Mouse (Mus musculus) forebrain, embryonic 11.5 days (tissue): ENCODE data around the gene Fcer2a. TPM values are rescaled to one million over a fixed set of nuclear protein-coding genes. Genes with fewer than 3 reads are reported as not detected.

Experiments used
- ATAC-seq: fragments of 200-750 bp; cut with Nextera tagmentation; replicated peaks from 2 replicates; pipeline ENCODE4 v1.8.0; 2017; ENCODE audit warnings: moderate TSS enrichment; ENCODE audit not compliant: low FRiP score
- DNase-seq: peaks from one replicate; pipeline ENCODE4 v3.0.0-alpha.2; 2017; ENCODE audit warnings: low spot score
- H3K27ac ChIP-seq: fragments of 300-500 bp; sonication (generic); 2 replicates; pipeline ENCODE4 v1.5.1; 2014; ENCODE audit warnings: low read depth, low read length
- H3K27me3 ChIP-seq: fragments of 300-500 bp; sonication (generic); 2 replicates; pipeline ENCODE4 v1.6.1; 2014; ENCODE audit warnings: mild to moderate bottlenecking, low read length, mixed read lengths; ENCODE audit not compliant: control insufficient read depth, insufficient read depth
- H3K36me3 ChIP-seq: fragments of 300-500 bp; sonication (generic); 2 replicates; pipeline ENCODE4 v1.6.1; 2014; ENCODE audit warnings: mild to moderate bottlenecking, low read length, moderate library complexity, mixed read lengths; ENCODE audit not compliant: control insufficient read depth, insufficient read depth
- H3K4me1 ChIP-seq: fragments of 300-500 bp; sonication (generic); replicated peaks from 2 replicates; pipeline ENCODE4 v1.6.1; 2014; ENCODE audit warnings: low read length, mixed read lengths; ENCODE audit not compliant: control insufficient read depth, insufficient read depth
- H3K4me2 ChIP-seq: fragments of 300-500 bp; sonication (generic); 2 replicates; pipeline ENCODE4 v1.6.1; 2014; ENCODE audit warnings: low read depth, mild to moderate bottlenecking, low read length, moderate library complexity, mixed read lengths; ENCODE audit not compliant: severe bottlenecking
- H3K4me3 ChIP-seq: fragments of 300-500 bp; sonication (generic); 2 replicates; pipeline ENCODE4 v1.5.1; 2014; ENCODE audit warnings: low read depth, low read length
- H3K9ac ChIP-seq: fragments of 300-500 bp; sonication (generic); 2 replicates; pipeline ENCODE4 v1.6.1; 2014; ENCODE audit warnings: low read length
- H3K9me3 ChIP-seq: fragments of 300-500 bp; sonication (generic); 2 replicates; pipeline ENCODE4 v1.6.1; 2016; ENCODE audit warnings: low read length, mixed read lengths; ENCODE audit not compliant: control insufficient read depth
- WGBS: fragments of 180-500 bp; shearing (Covaris S2); extraction: QIAGEN DNeasy Blood & Tissue Kit; methylation state at CpG from one replicate; pipeline ENCODE4 v1.1.7; 2014; 5-methylcytosine and 5-hydroxymethylcytosine counted together
- polyA plus RNA-seq: library from polyadenylated mRNA; unstranded; fragments of >200 nt; fragmentation: Nextera tagmentation; extraction: Ambion mirVana; gene quantifications from 2 replicates; pipeline ENCODE4 v1.2.1, GENCODE M21; 2014

Gene Fcer2a
- polyA plus RNA-seq, 1 experiment from 2014 or later = 0.24 TPM

DNA sequence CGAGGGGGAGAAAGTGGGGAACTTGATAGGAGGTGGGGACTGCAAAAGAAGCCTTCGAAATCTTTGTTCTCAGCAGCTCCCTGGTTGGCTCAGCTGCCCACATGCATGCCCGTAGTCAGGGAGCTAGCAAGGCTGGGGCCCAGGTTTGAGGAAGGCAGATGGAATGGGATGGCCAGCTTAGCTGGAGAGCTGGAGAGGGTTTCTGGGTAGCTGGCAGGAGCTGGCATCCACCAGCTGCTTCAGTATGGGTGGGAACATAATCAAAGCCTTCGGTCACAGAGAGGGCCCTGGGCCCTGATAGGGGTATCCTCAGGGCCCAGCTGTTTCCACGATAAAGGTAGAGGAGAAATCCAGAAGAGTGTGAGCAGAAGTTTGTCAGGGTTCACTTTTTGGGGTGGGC lies 11.5 kb downstream of the Fcer2a start:
- Histone ChIP-seq H3K36me3 (peaks cover 7% of the 10 kb centered on the region), H3K4me1 (peaks cover 3% of the 10 kb centered on the region; the same call in 1 of the 2 replicates), H3K9me3 (no peaks in the 10 kb centered on the region), H3K27me3 (no peaks in the 10 kb centered on the region), H3K9ac (no peak overlapping the region), H3K27ac (no peak overlapping the region), H3K4me3 (no peak overlapping the region), H3K4me2 (no peak overlapping the region)
- DNase-seq (no peak), ATAC-seq (no peak)
- WGBS = 87% methylated on average over 5 of the region's 5 CpGs

DNA sequence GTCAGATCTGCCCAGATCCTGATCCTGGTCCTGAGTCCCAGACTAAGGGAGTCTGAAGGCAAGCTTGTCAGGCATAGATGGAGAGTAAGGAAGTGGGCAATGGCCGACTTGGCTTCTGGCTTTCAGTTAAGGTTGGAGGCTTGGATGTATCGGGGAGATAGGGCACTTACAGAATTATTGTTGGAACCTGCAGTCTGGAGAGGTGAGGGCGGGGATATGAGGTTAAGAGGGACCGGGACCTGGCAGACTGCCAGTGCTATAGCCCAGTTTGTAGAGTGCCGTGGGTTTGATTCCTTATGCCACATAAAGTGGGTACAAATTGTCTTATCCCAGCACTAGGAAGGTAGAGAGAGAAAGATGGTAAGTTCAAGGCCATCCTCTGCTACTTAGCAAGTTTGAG lies 14.3 kb downstream of the Fcer2a start:
- Histone ChIP-seq H3K36me3 (peaks cover 7% of the 10 kb centered on the region), H3K4me2 (no peak overlapping the region), H3K9ac (no peak overlapping the region), H3K4me1 (peaks cover 3% of the 10 kb centered on the region; the same call in 1 of the 2 replicates), H3K27ac (no peak overlapping the region), H3K27me3 (no peaks in the 10 kb centered on the region), H3K9me3 (no peaks in the 10 kb centered on the region), H3K4me3 (no peak overlapping the region)
- 96% methylated on average over 5 of the region's 5 CpGs for WGBS
- DNase-seq (no peak), ATAC-seq (no peak)

DNA sequence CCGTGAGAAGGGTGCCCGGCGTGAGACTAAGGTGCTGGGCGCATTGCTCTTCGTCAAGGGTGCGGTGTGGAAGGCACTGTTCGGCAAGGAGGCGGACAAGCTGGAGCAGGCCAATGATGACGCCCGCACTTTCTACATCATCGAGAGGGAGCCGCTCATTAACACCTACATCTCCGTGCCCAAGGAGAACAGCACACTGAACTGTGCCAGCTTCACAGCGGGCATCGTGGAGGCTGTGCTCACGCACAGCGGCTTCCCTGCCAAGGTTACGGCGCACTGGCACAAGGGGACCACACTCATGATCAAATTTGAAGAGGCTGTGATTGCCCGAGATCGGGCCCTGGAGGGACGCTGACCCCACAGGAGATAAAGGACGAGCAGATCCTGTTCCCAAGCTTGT lies 14.7 kb downstream of the Fcer2a start:
- H3K4me3 ChIP-seq = no peak overlapping the region
- H3K9ac ChIP-seq = no peak overlapping the region
- no peak overlapping the region for H3K4me2 ChIP-seq
- no peak for ATAC-seq
- H3K9me3 ChIP-seq = no peaks in the 10 kb centered on the region
- H3K4me1 ChIP-seq = peaks cover 3% of the 10 kb centered on the region; the same call in 1 of the 2 replicates
- no peaks in the 10 kb centered on the region for H3K27me3 ChIP-seq
- WGBS = 94% methylated on average over 23 of the region's 23 CpGs
- DNase-seq = no peak
- H3K36me3 ChIP-seq = peaks cover 7% of the 10 kb centered on the region
- no peak overlapping the region for H3K27ac ChIP-seq

DNA sequence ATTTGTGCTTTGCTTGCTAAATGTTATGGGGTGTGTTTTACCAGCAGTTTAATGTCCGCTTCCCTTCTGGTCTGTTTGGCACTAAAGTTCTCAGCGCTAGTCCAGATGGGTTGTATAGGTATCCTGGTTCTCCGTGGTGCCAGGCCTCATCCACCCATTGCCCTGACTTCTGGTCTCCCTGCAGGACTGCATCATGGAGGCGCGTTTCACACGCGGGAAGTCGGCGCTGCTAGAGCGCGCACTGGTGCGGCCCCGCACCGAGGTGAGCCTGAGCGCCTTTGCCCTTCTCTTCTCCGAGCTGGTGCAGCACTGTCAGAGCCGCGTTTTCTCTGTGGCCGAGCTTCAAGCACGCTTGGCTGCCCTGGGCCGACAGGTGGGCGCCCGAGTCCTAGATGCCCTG lies 15.1 kb downstream of the Fcer2a start:
- Histone ChIP-seq H3K4me2 (no peak overlapping the region), H3K27me3 (no peaks in the 10 kb centered on the region), H3K9me3 (no peaks in the 10 kb centered on the region), H3K9ac (no peak overlapping the region), H3K4me3 (no peak overlapping the region), H3K4me1 (peaks cover 3% of the 10 kb centered on the region; the same call in 1 of the 2 replicates), H3K36me3 (peaks cover 7% of the 10 kb centered on the region), H3K27ac (no peak overlapping the region)
- ATAC-seq (no peak), DNase-seq (no peak)
- 98% methylated on average over 23 of the region's 23 CpGs for WGBS

DNA sequence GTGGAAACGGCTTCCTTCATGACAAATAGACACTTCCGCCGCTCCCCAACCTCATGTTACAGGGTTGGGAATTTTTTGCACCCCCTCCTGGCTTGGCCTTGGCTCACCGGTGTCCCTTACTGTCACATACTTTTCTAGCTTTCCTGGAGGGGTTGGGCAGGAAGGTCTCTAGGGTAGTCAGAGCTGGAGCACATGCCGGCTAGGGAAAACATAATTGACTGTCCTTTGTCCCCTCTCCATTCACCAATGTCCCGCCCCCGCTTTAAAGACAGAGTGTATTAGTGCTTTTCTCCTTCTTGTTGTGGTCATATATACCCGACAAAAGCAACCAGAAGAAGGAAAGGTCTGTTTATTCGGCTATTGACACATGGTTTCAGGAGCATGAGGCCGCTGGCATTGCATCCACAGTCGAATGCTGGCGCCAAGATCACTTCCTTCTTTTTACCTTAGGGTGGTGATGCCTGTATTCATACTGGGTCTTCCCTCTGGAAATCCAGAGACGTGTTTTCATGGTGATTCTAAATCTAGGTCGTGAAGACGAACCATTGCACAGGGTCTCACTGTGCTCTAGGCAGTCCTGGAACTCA lies 16.9 kb downstream of the Fcer2a start:
- 6% methylated on average over 15 of the region's 15 CpGs for WGBS
- ATAC-seq = peak; percentile 4; the same call in 1 of the 2 replicates

DNA sequence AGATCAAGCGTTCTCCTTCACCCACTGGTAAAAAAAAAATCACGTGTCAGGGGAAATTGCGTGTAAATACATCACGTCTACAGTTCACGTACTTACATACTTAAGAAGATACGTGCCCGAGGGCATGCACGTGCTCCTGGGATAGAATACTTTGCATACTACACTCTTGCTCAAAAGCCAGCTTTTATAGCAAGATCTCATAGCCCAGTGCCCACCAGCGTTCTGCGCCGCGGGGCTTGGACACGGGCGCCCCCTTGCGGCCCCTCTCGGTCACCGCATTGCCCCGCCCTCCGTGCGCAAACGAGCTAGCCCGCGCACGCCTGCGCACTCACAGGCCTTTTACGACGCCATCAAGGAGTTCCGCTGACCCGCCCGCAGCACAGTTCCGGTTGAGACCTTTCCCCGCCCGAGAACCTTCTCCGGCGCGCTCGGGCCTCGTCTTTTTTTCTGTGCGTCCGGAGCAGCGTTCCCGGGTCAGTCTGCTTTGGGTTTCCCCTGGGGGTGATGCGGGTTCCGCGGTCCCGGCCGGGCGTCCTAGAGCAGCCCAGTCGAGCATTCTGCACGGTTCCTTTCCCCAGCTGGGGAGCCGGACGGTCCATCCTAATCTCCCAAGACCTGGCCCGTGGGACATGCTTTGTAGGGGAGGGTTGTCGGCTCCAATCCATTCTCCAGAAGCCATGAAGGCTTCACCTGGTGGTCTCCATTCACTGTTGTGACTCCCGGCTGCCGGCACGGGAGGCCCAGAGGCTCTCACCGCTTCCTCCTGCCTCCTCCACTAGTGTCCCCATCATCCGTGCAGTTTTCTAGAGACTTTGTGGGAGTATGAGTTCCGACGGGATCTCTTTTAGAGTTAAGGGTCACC lies 17.6 kb downstream of the Fcer2a start, which contains the start of gene Trappc5:
Gene Trappc5 (plus strand): TSS at position 169 of the 862 bp plus-strand sequence.
- peak; percentile 82 for ATAC-seq
- WGBS = 1% methylated on average over 61 of the region's 61 CpGs
- Histone ChIP-seq H3K4me2 (peak within 1 kb of the TSS; percentile 80), H3K36me3 (peaks cover 7% of the 10 kb centered on the region), H3K27ac (peak within 1 kb of the TSS; percentile 84), H3K27me3 (no peaks in the 10 kb centered on the region), H3K4me3 (peak within 1 kb of the TSS; percentile 90), H3K9me3 (no peaks in the 10 kb centered on the region), H3K9ac (peak within 1 kb of the TSS; percentile 97), H3K4me1 (peaks cover 3% of the 10 kb centered on the region; the same call in 1 of the 2 replicates)
- DNase-seq = peak; percentile 96

More for the DNA sequence above, 16.9 kb downstream of the Fcer2a start:
- Histone ChIP-seq H3K4me3 (peak overlapping the region; percentile 90), H3K4me2 (peak overlapping the region; percentile 80), H3K36me3 (peaks cover 7% of the 10 kb centered on the region), H3K9me3 (no peaks in the 10 kb centered on the region), H3K9ac (peak overlapping the region; percentile 97), H3K27me3 (no peaks in the 10 kb centered on the region), H3K27ac (peak overlapping the region; percentile 84), H3K4me1 (peaks cover 3% of the 10 kb centered on the region; the same call in 1 of the 2 replicates)
- no peak for DNase-seq

DNA sequence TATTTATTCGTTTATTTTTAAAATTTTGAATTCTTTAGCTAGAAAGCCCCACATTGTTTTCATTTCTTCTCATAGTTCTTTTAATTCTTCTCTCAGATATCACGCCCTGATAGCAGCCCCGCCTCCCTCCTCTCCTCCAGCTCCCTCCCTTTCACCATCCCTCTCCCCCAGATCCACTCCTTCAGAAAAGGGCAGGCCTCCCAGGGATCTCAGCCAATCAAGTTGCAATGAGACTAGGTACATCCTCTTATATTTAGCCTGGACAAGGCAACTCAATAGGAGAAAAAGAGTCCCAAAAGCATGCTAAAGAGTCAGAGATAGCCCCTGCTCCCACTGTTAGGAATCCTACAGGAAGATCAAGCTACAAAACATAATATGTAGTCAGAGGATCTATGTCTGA lies 19.3 kb downstream of the Fcer2a start:
- H3K4me2 ChIP-seq = no peak overlapping the region
- H3K36me3 ChIP-seq = peaks cover 7% of the 10 kb centered on the region
- WGBS = 57% methylated on average over 3 of the region's 3 CpGs
- H3K27ac ChIP-seq = no peak overlapping the region
- DNase-seq (no peak), ATAC-seq (no peak)
- no peaks in the 10 kb centered on the region for H3K27me3 ChIP-seq
- no peak overlapping the region for H3K4me3 ChIP-seq
- no peaks in the 10 kb centered on the region for H3K9me3 ChIP-seq
- H3K4me1 ChIP-seq = peaks cover 3% of the 10 kb centered on the region; the same call in 1 of the 2 replicates
- H3K9ac ChIP-seq = no peak overlapping the region

DNA sequence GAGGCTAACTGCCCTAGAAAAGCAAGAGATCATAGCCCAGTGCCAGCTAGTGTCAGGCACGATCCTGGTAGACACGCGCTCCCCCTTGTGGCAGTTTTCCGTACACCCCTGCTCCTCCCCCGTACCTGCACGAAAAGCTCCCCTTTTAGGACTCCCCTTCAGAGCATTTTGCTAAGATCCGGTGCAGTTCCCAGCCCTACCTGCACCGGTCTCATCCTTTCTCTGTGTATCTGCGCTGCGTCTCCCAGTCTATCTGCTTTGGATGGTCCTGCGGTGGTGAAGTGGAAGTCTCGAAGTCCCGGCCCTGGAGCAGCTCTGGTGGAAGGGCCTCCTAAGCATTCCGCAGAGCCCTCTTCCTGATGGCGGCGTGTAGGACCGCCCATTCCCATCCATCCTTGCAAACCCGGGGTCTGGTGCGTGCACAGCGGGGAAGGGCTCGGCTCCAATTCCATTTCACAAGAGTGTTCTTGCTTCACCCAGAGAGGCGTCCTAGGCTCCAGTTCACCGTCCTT lies 21.9 kb downstream of the Fcer2a start, which contains the start of gene Fcor:
Gene Fcor (minus strand): TSS at position 383 of the 512 bp plus-strand sequence.
- under 1% methylated on average over 23 of the region's 23 CpGs for WGBS

More for the DNA sequence above, 21.9 kb downstream of the Fcer2a start, which contains the start of gene Fcor:
- Histone ChIP-seq H3K27ac (peak within 1 kb of the TSS; percentile 37; the same call in 1 of the 2 replicates), H3K4me1 (no peaks in the 10 kb centered on the region), H3K4me3 (peak within 1 kb of the TSS; percentile 47), H3K4me2 (peak within 1 kb of the TSS; percentile 50), H3K36me3 (no peaks in the 10 kb centered on the region), H3K27me3 (no peaks in the 10 kb centered on the region), H3K9me3 (no peaks in the 10 kb centered on the region), H3K9ac (peak within 1 kb of the TSS; percentile 73)
- peak; percentile 92 for DNase-seq
- ATAC-seq = peak; percentile 81
